Mouse (Mus musculus) C2C12 (cell line): ENCODE data around the gene Olfr412.

Experiments used
- CEBPB ChIP-seq: IDR thresholded peaks from one replicate; pipeline ENCODE4 v1.6.1; 2011; ENCODE audit warnings: low read depth, mild to moderate bottlenecking, control low read depth, moderate library complexity
- CTCF ChIP-seq: IDR thresholded peaks from one replicate; pipeline ENCODE4 v1.5.1; 2011; ENCODE audit not compliant: control insufficient read depth, insufficient read depth, insufficient read length
- MYOG ChIP-seq: IDR thresholded peaks from one replicate; pipeline ENCODE4 v1.6.1; 2011; ENCODE audit not compliant: control insufficient read depth, insufficient read length; ENCODE audit errors: extremely low read depth

DNA sequence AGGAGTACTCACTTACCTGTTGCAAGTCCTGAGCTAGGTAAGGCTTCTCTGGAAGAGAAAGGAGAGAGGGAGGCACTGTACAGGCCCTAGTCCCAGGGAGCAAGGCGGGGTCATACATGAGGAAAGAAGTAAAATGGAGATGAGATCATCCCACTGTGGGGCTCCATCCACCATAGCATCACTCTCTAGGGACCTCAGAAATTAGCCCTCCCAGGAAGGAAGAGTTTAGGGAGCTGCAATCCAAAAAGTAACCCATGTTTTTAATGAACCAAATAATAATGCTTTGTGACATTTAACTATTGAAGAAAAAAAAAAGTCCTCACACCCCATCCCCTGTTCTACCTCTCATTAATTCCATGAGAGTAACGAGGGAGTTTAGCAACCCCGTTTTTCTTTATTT, 9.3 kb upstream of the Olfr412 start, which contains the start of gene Olfr411:
- TF ChIP-seq CTCF (no peak), CEBPB (no peak), MYOG (no peak)
